Mouse (Mus musculus): ENCODE results near the gene Tnfrsf19.

Tnfrsf19 gene

DNA sequence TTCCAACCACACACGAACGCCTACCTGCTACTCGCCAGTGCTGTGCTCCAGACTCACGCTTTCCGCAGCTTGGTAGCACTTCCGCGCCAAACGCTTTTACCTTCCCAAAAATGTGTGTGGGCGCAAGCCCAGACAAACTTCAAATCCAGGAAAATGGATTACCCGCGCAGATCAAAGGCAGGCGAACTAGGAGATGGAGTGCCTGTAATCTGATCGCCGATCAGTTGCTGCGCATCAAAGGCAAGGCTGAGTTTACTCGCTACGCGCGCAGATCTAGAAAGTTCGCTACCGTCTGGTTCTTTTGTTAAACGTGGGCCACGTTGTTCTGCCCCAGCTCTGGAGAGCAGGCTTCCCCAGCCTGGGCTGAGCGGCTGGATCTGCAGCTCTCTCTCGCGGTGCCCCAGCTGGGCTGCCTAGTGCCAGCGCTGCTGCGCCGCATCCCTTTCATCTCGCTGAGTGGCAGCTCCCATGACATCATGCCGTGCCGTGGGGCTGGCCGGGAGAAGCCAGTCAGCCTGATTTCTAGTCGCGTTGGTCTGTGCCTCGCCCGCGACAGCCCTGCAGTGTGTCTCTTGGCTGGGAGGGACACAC lies at the start of gene Tnfrsf19:
Gene Tnfrsf19, minus strand, starts transcription at position 400 of the 591 bp plus-strand sequence.
- peak; percentile 67 for DNase-seq (ENCODE audit: low spot score)

DNA sequence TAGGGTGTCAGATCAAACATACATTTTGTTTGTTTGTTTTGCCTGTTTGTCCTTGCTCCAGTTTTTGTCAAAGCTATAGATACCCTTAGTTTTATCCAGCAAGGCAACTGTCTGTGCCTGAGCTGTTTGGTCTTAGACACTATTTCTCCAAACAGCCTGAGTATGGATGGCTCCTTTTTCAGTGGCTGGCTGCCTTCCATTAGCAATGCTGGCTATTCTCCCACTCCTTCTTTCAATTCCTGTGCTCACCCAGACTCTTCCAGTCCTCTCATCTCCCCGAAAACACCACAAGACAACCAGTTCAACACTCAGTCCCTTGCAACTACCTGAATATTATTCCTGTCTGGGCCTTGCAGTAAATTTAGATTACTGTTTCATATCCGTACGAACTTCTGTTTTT lies 45.8 kb upstream of the Tnfrsf19 start:
- no peak for DNase-seq (ENCODE audit: low spot score)

DNA sequence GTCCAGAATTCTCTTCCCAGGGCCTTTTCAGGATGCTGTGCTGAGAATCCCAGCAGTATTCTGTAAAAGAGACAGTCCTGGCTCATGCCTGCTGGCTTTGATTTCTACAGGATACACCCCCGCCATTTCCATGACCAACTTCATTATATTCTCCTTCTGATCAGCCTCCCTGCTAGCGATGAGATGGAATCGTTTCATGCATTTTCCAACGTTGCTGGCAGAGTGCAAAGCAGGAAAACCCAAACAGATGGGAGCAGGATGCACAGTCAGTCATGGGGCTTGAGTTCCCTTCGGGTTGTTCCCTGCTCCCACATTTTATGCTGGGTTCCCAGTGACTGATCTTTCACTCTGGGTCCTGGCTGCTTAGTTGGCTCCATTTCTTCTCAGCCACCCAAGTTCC lies 44.7 kb upstream of the Tnfrsf19 start:
- DNase-seq (ENCODE audit: low spot score), result no peak

DNA sequence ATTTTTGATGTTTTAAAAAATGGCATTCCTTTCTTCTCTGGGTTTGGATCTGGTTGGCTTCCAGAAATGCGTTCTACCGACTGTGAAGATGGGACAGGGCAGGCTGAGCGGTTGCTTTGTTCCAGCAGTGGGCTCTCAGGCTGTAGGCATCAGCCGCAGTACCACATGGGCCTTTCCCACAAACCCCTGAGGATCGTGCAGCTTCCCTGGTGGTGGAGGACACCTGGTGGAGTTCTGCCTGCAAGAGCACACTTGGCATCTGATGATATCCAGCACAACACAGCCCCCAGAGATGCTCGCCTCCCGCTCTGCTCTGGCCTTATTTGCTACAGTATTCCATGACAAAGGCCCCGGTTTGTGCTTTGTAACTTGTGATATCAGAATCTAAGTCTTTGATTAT lies 41.9 kb upstream of the Tnfrsf19 start:
- no peak for DNase-seq (ENCODE audit: low spot score)

DNA sequence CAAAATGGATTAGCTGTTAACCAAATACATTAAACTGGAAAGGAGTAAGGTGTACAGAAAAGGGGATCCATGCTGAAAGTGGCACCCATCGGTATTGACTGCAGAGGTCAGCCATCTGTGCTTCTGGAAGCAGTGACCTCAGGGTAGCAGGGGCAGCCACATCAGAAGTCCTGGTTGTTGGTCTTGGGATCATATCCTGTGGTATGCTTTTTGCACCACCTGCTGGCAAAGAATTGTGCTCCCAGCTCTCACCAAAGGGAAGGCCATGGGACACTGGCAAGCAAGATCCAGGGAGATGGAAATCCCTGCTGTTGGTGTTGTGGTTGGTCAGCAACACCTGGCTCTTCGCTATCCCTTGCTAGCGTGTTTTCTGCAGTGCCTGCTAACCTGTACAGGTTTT lies 39.0 kb upstream of the Tnfrsf19 start:
- DNase-seq (ENCODE audit: low spot score), result peak; percentile 11

DNA sequence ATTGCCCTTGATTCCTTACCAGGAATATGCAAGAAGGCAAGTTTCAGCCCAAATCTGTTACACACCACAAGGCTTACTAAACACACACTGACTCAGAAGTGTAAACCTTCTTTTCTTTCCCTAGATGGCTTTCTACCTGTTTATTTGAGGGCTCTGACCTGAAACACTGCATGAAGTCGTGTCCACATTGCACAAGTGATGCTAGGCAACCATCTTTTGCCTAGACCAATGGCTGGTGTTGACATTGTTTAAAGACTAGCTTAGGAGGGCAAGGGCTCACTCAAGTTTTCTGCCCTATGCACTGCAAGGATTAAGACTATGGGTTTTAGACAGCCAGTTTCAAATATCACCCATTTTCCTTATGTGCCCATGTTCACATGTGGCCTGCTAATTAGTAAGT lies 23.3 kb upstream of the Tnfrsf19 start:
- DNase-seq (ENCODE audit: low spot score), result no peak

DNA sequence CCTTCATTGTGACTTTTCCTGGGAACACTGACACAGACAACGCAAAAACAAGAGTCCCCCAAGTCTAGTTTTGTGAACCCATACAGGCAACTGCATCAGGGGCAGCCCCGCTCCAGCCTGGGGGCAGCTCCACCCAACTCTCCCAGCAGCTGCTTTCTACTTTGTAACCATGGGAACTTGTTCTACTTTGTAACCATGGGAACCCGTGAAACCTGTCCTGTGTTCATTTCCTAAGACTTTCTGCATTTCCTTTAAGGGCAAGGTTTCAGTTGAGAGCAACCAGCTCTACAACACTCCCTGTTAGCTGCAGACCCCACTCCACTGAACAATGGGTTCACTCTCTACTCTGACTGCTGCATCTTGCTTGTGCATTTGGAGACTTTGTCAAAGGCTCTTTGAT lies 15.4 kb upstream of the Tnfrsf19 start:
- no peak for DNase-seq (ENCODE audit: low spot score)

DNA sequence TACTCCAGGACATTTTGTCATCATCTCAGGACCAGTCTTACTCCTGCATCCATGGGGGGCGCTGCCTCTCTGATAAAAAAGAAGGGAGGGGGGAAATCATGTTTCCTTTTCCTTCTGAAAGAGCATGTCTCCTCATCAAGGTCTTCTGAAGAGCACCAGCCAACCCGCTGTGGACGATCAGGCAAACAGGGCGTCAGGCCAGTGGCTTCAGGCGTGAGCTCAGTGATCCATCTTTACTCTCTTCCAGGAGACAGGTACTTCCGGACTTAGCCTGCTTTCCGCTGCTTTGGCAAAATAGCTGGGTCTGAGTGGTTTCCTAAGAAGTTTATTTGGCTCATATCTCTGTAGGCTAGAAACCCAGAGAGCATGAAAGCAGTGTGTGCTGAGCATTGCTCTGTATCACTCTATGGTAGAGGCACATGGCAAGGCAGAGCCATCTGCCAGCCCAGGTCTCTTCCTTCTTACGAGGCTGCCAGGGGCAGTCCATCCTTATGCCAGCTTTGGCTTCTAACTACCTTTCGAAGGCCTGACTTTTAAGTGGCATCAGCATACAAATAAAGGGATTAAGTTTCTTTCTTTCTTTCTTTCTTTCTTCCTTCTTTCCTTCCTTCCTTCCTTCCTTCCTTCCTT lies 13.1 kb upstream of the Tnfrsf19 start:
- DNase-seq (ENCODE audit: low spot score), result no peak

DNA sequence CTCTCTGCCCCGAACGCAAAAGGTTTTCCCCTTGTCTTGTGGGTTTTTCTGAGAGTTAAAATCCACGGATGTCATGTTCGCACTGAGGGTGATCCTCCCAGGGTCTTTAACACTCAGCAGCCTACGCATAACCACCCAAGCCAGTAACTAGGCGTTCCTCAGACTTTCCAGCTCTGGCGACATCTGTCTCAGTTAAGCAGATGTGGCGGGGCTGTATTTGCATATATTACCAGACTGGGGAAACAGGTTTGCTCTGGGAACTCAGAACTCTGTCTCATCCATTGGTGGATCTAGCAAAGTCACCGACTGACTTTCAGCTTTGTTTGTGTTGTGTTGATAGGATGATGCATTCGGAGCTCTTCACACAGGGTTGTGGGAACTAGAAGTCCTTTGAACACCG lies 10.7 kb upstream of the Tnfrsf19 start:
- DNase-seq (ENCODE audit: low spot score), result no peak

DNA sequence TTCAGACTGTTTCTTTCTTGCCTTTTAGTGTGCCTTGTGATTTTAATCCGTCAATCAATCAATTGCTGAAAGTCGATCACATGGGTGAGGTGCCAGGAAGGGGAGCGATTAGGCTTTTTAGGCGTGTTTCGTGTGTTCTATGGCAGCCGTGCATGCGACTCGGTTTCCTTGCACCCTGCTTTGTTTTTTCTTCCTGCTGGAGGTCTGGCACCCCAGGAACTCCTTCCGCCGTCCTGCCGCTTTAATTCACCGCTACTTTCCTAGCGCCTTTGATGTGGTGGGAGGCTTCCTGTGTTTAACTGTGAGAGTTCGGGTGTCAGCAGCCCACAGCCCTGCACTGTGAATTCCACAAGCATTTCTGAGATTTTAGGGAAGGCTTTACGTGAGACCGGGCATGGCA lies 10.2 kb upstream of the Tnfrsf19 start:
- no peak for DNase-seq (ENCODE audit: low spot score)

DNA sequence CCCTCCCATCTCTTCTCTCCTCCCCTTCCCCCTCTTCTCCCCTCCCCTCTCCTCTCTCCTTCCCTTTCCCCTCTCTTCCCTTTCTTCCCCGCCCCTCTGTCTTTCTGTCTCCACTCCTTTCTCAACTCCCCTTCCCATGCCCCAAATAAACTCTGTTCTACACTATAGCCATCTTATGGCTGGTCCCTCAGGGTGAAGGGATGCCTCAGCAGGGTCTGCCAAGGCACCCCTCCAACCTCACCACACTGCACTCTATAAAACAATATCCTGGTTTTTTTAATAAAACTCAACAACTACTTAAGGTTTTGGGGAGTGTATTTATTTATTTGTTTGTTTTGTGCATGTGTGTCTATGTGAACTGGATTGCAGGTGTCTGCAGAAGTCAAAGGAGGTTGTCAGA lies 9.6 kb upstream of the Tnfrsf19 start:
- DNase-seq (ENCODE audit: low spot score), result no peak

DNA sequence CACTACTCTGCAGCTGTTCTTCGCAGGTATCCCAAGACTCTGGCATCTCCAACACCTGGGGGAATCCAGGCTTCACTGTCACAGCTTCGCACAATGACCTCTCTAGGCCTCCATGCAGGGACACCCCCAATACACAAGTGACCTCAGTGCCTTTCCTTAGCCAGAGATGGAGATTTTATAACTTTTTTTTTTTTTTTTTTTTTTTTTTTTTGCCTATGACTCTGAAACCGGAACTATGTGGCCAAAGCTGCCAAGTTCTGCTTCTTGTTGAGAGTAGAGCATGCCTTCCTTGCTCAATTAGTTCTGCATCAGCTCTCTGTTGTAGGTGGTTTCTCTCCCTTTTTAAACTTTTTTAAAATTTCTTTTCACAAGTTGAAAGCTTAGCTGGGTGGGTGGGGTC lies 5.9 kb upstream of the Tnfrsf19 start:
- no peak for DNase-seq (ENCODE audit: low spot score)

DNA sequence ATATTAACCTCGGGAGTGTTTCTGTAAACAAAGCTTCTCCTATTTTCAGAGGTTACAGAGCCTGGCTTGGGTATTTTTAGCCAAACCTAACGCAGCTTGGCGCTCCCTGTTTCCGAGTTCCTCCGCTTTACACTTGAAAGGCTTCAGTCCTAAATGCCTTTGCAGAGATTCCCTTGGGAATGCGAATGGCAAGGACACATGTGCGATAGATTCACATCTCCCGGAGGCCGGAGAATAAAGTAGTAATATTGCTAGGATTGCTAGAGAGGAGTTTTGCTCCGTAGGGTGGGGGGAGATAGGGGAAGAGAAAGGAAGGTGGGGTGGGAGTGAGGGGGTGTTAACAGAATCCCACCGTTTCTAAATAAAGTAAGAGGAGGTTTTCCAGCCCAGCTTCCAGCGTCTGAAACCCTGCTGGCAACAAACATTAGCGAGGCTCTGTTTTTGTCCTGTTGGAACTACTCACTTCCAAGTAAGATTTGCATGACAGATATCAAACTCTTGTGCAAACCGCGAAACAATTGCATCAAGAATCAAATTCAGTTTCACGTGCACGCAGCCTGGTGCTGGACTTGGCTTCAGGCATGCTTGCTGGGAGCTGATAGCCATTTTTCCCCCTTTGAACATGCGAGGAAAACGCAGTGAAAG lies 722 bp downstream of the Tnfrsf19 start:
- no peak for DNase-seq (ENCODE audit: low spot score)

DNA sequence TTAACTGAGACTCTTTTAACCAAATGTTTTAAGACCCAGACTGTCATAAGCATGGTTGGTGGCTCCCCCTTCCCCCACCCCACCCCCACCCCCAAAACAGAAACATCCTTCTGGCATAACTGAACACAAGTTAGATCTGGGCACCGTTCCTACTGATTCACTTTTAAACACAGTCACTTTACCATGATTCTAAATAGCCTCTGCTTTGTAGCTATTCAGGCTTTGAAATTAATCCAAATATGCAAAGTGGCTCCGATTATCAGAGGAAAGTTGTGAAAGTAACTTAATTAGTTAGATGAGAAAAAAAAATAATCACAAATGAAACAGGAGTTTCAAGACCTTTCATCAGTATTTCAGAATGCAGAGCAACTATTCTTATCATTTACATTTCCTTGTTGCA lies 2.0 kb downstream of the Tnfrsf19 start:
- DNase-seq (ENCODE audit: low spot score), result no peak

DNA sequence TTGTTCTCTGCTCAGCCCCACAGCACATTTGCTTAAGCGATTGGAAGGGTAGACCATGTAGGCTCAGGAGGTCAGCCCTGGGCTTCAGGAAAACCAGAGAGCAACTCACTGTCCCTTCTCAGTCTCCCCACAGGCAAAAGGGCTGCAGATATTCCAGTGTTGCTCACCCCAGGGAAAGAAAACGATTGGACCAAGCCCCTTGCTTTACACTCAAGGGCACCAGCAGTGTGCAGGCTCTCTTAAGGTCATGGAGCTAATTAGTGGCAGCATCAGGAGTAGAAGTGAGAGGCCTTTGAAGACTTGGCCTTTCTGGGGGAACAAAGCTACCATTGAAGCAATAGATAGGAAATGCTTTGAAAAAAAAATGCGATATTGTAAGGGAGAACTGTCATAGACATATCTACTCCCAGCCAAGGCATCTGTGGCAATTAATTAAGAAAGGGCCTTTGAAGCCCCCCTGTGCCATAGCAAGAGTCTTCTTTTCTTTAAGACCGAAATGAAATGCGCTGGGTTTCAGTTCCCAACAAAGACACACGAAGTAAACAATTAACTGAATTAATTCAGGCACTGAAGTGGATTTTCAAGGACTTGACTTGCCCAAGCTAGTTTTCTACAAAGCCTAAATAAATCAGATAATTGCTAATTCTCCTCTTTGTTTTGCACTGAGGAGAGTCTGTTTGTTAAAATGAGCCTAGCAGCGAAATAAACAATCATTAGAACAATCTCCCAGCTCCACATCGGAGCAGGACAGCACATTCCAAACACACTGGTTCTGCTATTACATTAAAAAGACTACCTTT lies 2.6 kb downstream of the Tnfrsf19 start:
- DNase-seq (ENCODE audit: low spot score), result no peak

DNA sequence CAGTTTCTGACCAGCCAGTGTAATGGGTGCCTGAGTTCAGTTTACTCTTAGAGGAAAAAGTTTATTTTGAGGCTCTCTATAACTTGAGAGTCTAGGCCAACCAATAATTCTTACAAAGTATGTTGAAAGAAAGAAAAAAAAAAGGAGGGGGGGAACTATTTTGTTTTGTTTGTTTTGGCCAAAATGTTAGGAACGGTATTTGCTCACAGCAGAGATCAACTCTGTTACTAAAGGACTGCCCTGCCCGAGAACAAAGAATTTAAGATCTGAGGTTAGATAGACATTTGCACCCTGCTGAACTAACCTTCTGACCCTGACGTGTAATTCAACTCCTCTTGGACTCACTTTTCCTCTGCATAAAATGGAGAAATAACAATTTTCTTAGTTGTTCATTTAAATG lies 4.0 kb downstream of the Tnfrsf19 start:
- no peak for DNase-seq (ENCODE audit: low spot score)

DNA sequence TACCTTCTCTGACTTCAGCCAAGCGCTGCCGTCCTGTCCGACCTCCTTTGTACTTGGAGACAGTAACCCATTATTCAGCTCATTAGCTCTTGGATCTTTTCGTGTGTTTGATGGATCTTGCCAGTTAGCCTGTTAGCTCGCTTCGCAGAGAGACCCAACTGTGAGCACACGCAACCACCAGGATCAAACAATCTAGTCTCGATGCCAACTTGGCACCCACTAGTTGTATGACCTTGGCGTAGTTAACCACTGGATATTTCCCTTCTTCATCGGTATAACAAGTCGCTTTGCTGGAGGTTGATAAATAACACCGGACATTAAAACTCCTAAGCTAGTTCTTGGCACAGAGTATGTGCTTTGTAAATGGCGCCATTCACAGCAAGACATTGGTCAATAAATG lies 6.1 kb downstream of the Tnfrsf19 start:
- DNase-seq (ENCODE audit: low spot score), result no peak

DNA sequence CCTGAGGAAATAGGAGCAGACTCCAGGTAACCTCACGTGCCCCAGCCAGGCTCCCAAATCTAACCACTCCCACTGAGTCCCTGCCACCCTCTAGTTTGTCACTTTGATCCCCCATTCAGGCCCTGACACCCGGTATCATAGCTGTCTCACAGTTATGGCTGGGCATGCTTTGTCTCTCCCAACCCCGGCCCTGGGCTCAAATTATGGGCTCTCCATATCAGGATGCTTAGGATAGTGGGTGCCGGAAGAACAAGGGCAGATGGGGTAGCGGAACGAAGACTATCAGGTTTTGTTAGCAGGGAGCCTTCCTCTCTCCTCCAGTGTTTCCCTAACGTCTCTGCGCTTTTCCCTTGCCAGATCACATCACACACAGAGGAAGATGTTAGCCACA lies 8.2 kb downstream of the Tnfrsf19 start:
- no peak for DNase-seq (ENCODE audit: low spot score)

DNA sequence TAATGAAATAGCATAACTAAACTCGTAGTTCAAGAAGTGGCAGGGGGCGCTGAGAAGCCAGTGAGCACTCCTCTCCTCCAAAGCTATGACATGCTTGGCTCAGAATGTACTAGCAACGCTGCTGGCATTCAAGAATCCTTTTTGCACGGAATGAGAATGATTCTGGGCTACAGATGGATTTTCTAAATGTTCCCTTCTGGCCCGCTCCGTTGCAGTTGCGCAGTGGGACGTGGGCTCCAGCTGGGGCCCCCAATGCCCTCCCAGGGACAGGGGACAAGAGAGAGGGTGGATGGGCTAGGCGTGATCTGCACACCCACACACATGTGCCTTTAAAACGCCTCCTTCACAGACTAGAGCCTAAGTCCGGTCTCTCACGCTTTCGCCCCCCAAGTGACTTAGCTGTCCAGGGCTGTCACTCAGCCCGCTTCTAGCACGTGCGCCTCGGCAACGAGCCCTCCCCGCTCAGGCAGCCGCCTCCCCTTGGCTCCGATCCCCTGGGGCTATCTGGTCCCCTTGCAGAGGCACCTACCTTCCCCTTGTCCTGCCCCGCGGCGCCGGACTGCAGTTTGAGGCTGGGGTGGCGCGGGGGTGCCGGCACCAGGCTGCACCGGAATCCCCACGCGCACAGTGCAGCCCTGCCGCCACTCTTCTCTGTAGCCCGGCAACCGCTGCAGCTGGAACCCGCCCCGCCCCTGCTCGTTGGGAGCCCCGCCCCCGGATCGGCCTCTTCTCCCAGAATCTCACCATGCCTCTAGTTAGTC lies 8.8 kb downstream of the Tnfrsf19 start:
- peak; percentile 71 for DNase-seq (ENCODE audit: low spot score)

DNA sequence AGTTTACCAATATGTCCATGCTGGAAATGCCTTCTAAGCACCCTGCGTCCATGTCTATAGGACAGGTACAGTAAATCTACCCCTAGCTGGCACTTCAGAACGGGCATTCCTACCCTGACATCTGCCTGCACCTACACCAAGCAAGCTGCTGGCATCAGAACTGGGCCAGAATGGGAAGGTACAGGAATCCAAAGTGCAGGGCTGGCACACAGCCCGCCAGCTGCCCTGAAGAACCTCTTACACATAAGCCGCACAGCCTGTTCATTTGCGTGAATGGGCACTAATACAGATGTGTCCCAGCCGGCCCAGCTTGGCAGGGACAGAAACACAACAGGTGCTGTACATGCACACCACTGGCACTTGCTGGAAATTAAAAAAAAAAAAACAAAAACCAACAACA lies 15.9 kb downstream of the Tnfrsf19 start:
- DNase-seq (ENCODE audit: low spot score), result no peak

DNA sequence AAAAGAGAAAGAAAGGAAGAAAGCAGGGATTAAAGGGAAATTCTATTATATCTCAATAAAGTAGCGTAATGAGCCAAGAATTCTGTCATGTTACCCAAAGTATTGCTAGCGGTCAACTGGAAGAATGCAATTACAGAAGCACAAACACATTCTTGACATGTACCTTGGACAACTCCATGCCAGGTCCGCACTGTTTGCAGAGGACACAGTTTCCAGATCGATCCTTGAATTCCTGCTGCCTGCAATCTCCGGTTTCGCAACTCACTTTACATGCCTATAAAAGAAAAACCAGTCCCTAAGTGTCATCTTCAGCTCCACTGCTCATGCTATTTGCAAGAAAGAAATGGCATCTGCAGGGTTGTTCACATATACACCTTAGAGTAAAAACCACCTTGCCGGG lies 22.3 kb downstream of the Tnfrsf19 start:
- peak; percentile 64 for DNase-seq (ENCODE audit: low spot score)

DNA sequence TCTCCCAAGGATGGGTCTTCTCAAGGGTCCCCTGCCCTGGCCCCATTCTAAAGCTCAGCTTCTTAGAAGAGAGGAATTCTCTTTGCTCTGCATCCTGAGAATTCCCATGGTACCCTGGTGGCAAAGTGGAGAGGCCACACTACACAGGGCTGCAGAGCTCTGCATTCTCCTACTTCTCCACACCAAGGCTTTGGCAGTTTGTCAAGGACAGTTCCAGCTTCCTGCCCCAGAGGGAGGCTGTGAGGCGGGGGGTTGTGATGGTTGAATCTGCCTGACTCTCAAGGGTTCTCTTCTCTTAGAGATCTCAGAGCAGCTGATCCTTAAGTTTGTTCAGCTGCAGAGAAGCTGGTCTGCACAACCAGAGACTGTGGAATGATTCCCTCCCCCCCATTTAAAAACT lies 23.9 kb downstream of the Tnfrsf19 start:
- DNase-seq (ENCODE audit: low spot score), result no peak
